ENCODE assay signal across 27 mouse cellular contexts in genomic region chr7:77164921-77165320, GRCm38 (mm10).
"Had no signal": no experiment of that assay in that cellular context is flagged by ENCODE, and none has a peak within 500 bp of the region (broad histone marks: within the 10 kb centered on the region; RNA-seq: fewer than 3 reads in every experiment).

No protein-coding gene starts in this region.

- H3K4me1 ChIP-seq: embryonic facial prominence, embryonic 10.5 days; embryonic facial prominence, embryonic 12.5 days; embryonic facial prominence, embryonic 13.5 days; embryonic facial prominence, embryonic 15.5 days; forebrain, embryonic 10.5 days; forebrain, embryonic 12.5 days; forebrain, embryonic 13.5 days; forebrain, embryonic 15.5 days had no signal

- H3K4me2 ChIP-seq: embryonic facial prominence, embryonic 12.5 days; embryonic facial prominence, embryonic 13.5 days; embryonic facial prominence, embryonic 15.5 days; forebrain, embryonic 12.5 days; forebrain, embryonic 13.5 days; forebrain, embryonic 15.5 days had no signal

- H3K9ac ChIP-seq: embryonic facial prominence, embryonic 12.5 days; embryonic facial prominence, embryonic 13.5 days; embryonic facial prominence, embryonic 15.5 days; forebrain, embryonic 12.5 days; forebrain, embryonic 13.5 days; forebrain, embryonic 15.5 days; forebrain, postnatal 0 days had no signal

- ATAC-seq: forebrain, embryonic 13.5 days; forebrain, embryonic 14.5 days; forebrain, embryonic 15.5 days; forebrain, embryonic 16.5 days; forebrain, postnatal 0 days had no signal

- H3K9me3 ChIP-seq: embryonic facial prominence, embryonic 10.5 days; embryonic facial prominence, embryonic 12.5 days; embryonic facial prominence, embryonic 13.5 days; embryonic facial prominence, embryonic 15.5 days; forebrain, embryonic 10.5 days; forebrain, embryonic 12.5 days; forebrain, embryonic 13.5 days; forebrain, embryonic 15.5 days had no signal

- DNase-seq: cerebellum, adult 9-10 months; cerebellum, adult 9-11 months; cerebellum, postnatal 10 days; cerebellum, postnatal 14 days; cerebellum, postnatal 25 days; cerebellum, postnatal 36 days; embryo, embryonic 11 days; forebrain, postnatal 0 days; gastrocnemius, adult 2 months; gastrocnemius, postnatal 10 days; gastrocnemius, postnatal 14 days; gastrocnemius, postnatal 25 days; gastrocnemius, postnatal 36 days; heart, adult 11 months; heart, adult 18-20 months; heart, adult 2 months had no signal

- H3K27ac ChIP-seq: embryonic facial prominence, embryonic 10.5 days; embryonic facial prominence, embryonic 12.5 days; embryonic facial prominence, embryonic 13.5 days; embryonic facial prominence, embryonic 15.5 days; forebrain, embryonic 10.5 days; forebrain, embryonic 12.5 days; forebrain, embryonic 13.5 days; forebrain, embryonic 15.5 days; gastrocnemius, adult 2 months; heart, adult 2 months had no signal

- H3K27me3 ChIP-seq: embryonic facial prominence, embryonic 12.5 days; embryonic facial prominence, embryonic 13.5 days; embryonic facial prominence, embryonic 15.5 days; forebrain, embryonic 13.5 days; forebrain, embryonic 15.5 days had no signal

- H3K4me3 ChIP-seq: embryonic facial prominence, embryonic 10.5 days; embryonic facial prominence, embryonic 12.5 days; embryonic facial prominence, embryonic 13.5 days; embryonic facial prominence, embryonic 15.5 days; erythroblast, embryonic 14.5 days; forebrain, embryonic 10.5 days; forebrain, embryonic 12.5 days; forebrain, embryonic 13.5 days; forebrain, embryonic 15.5 days; gastrocnemius, adult 2 months; heart, adult 2 months had no signal

- H3K36me3 ChIP-seq: embryonic facial prominence, embryonic 10.5 days; embryonic facial prominence, embryonic 12.5 days; embryonic facial prominence, embryonic 13.5 days; embryonic facial prominence, embryonic 15.5 days; forebrain, embryonic 10.5 days; forebrain, embryonic 12.5 days; forebrain, embryonic 15.5 days had no signal
